Mouse (Mus musculus) kidney, embryonic 15.5 days (tissue): Measurements from ENCODE around the gene Cyp4v3. TPM values are rescaled to one million over a fixed set of nuclear protein-coding genes. Genes with fewer than 3 reads are reported as not detected.

ENCODE experiments used
- ATAC-seq: fragments of 200-750 bp; cut with Nextera tagmentation; replicated peaks from 2 replicates; pipeline ENCODE4 v1.8.0; 2017; ENCODE audit warnings: moderate TSS enrichment; ENCODE audit not compliant: low FRiP score
- H3K27ac ChIP-seq: fragments of 300-500 bp; sonication (generic); 2 replicates; pipeline ENCODE4 v1.5.1; 2015; ENCODE audit warnings: mild to moderate bottlenecking, inconsistent platforms
- H3K27me3 ChIP-seq: fragments of 300-500 bp; sonication (generic); 2 replicates; pipeline ENCODE4 v1.6.1; 2015; ENCODE audit warnings: inconsistent platforms
- H3K36me3 ChIP-seq: fragments of 300-500 bp; sonication (generic); 2 replicates; pipeline ENCODE4 v1.6.1; 2015; ENCODE audit warnings: inconsistent platforms
- H3K4me1 ChIP-seq: fragments of 300-500 bp; sonication (generic); 2 replicates; pipeline ENCODE4 v1.6.1; 2015; ENCODE audit warnings: inconsistent platforms
- H3K4me2 ChIP-seq: fragments of 300-500 bp; sonication (generic); 2 replicates; pipeline ENCODE4 v1.6.1; 2015; ENCODE audit warnings: moderate library complexity, mild to moderate bottlenecking, inconsistent platforms
- H3K4me3 ChIP-seq: fragments of 300-500 bp; sonication (generic); replicated peaks from 2 replicates; pipeline ENCODE4 v1.5.1; 2015; ENCODE audit warnings: mild to moderate bottlenecking, inconsistent platforms
- H3K9ac ChIP-seq: fragments of 300-500 bp; sonication (generic); 2 replicates; pipeline ENCODE4 v1.6.1; 2015; ENCODE audit warnings: mild to moderate bottlenecking, inconsistent platforms
- H3K9me3 ChIP-seq: fragments of 300-500 bp; sonication (generic); replicated peaks from 2 replicates; pipeline ENCODE4 v1.6.1; 2016; ENCODE audit warnings: inconsistent platforms
- WGBS: fragments of 180-500 bp; shearing (Covaris S2); methylation state at CpG from one replicate; pipeline ENCODE4 v1.1.7; 2015; ENCODE audit warnings: mixed read lengths; 5-methylcytosine and 5-hydroxymethylcytosine counted together
- polyA plus RNA-seq: library from polyadenylated mRNA; unstranded; fragments of >200 nt; fragmentation: Nextera tagmentation; extraction: Ambion mirVana; gene quantifications from 2 replicates; pipeline ENCODE4 v1.2.1, GENCODE M21; 2015

Gene Cyp4v3
- polyA plus RNA-seq, 1 experiment from 2014 or later: 1.6 TPM

- Histone ChIP-seq H3K36me3 (no peaks in the 10 kb centered on the region), H3K9ac (no peak overlapping the region), H3K4me3 (no peak overlapping the region), H3K4me2 (no peak overlapping the region), H3K27ac (no peak overlapping the region), H3K4me1 (no peaks in the 10 kb centered on the region), H3K9me3 (no peaks in the 10 kb centered on the region), H3K27me3 (no peaks in the 10 kb centered on the region)
- WGBS: 32% methylated on average over 1 of the region's 1 CpGs
- no peak for ATAC-seq
These were observed 27.5 kb downstream of the Cyp4v3 start for GRCm38 (mm10) chr8:45305479-45305878.

DNA sequence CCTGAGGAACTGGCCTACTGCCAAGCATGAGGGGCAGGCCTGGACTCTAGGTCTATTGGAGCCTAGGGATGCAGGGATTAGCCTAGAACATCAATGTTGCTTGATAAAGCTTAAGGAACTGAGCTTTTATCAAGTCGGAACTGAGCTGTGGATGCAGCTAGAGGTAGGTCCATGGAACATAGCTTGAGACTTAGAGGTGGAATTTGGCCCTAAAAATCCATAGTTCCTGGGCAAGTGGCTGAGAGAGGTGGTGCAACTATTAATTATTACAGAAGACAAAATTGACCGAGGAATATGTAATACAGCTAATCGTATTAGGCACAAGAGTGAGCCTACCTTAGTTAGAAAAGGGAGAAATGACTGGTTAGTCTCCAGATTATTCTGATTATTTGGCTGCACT is 28.7 kb downstream of the Cyp4v3 start:
- Histone ChIP-seq H3K36me3 (no peaks in the 10 kb centered on the region), H3K27ac (no peak overlapping the region), H3K4me3 (no peak overlapping the region), H3K27me3 (no peaks in the 10 kb centered on the region), H3K9ac (no peak overlapping the region), H3K4me2 (no peak overlapping the region), H3K9me3 (no peaks in the 10 kb centered on the region), H3K4me1 (no peaks in the 10 kb centered on the region)
- WGBS: 88% methylated on average over 3 of the region's 3 CpGs
- no peak for ATAC-seq

DNA sequence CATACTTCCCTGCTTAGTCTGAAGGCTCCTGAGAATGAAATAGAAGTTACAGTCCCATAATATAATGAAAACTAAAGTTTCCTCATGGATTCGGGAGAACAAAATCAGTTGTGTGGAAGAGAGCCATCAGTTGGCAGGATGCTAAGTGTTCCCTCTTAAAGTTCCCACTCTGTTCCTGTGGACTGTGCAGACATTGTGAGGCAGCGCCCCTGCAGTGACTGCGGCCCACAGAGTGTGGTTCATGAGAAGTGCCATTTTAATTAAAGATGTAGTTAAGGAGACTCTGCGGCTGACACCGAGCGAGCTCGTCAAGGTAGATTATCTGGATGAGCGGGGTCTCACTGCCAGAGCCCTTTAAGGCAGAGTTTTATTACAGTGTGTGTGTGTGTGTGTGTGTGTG is 30.6 kb downstream of the Cyp4v3 start:
- Histone ChIP-seq H3K27me3 (no peaks in the 10 kb centered on the region), H3K9ac (no peak overlapping the region), H3K4me2 (no peak overlapping the region), H3K4me3 (no peak overlapping the region), H3K27ac (no peak overlapping the region), H3K4me1 (no peaks in the 10 kb centered on the region), H3K9me3 (no peaks in the 10 kb centered on the region), H3K36me3 (no peaks in the 10 kb centered on the region)
- no peak for ATAC-seq
- WGBS: 74% methylated on average over 8 of the region's 8 CpGs

DNA sequence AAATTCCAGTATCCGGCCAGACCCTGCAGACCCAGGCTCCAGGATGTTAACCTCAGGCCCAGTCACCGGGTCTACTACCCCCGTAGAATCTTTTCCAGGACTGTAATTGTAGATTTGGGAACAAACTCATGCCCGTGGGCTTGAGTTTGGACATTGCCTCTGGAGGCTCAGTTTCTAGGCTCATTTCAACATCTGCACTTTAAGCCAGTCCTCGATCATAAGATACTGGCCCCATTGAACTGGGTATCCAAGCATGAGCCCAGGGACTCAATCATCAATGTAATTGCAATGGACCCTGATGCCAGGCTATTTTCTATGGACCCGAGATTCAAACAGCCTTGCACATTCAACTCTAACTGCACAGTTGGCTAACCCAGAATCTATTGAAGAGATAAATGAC is 37.7 kb downstream of the Cyp4v3 start:
- WGBS: 92% methylated on average over 6 of the region's 6 CpGs
- Histone ChIP-seq H3K27me3 (no peaks in the 10 kb centered on the region), H3K4me1 (no peaks in the 10 kb centered on the region), H3K36me3 (no peaks in the 10 kb centered on the region), H3K9ac (no peak overlapping the region), H3K4me3 (no peak overlapping the region), H3K9me3 (no peaks in the 10 kb centered on the region), H3K4me2 (no peak overlapping the region), H3K27ac (no peak overlapping the region)
- no peak for ATAC-seq

GRCm38 (mm10) chr8:45294687-45295086 is 38.3 kb downstream of the Cyp4v3 start, which contains the start of gene Klkb1:
Gene Klkb1 (minus strand): TSS chr8:45294859.
- no peak for ATAC-seq
- no peaks in the 10 kb centered on the region for H3K9me3 ChIP-seq
- H3K9ac ChIP-seq: no peak within 1 kb of the TSS
- no peak within 1 kb of the TSS for H3K27ac ChIP-seq
- no peaks in the 10 kb centered on the region for H3K36me3 ChIP-seq
- H3K4me1 ChIP-seq: no peaks in the 10 kb centered on the region
- WGBS: 86% methylated on average over 7 of the region's 7 CpGs
- H3K27me3 ChIP-seq: no peaks in the 10 kb centered on the region
- H3K4me3 ChIP-seq: no peak within 1 kb of the TSS
- H3K4me2 ChIP-seq: no peak within 1 kb of the TSS

DNA sequence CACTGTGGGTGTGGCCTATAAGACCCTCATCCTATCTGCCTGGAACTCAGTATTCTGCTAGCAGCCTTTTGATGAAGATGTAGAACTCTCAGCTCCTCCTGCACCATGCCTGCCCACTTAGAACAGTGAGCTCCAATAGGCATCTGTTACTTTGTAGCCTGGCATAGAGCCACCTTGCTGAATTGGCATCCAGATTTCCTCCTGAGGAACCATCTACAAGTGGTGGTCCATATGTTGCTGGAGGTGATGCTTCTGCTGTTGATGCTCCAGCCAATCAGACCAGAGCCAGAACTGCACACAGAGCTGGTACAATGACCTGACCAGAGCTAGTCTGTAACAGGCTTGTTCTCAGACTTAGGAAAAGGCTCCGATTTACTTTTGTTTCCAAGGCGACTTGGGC is 41.2 kb downstream of the Cyp4v3 start:
- no peaks in the 10 kb centered on the region for H3K36me3 ChIP-seq
- no peak overlapping the region for H3K9ac ChIP-seq
- no peak overlapping the region for H3K27ac ChIP-seq
- no peaks in the 10 kb centered on the region for H3K27me3 ChIP-seq
- ATAC-seq: no peak
- H3K4me1 ChIP-seq: no peaks in the 10 kb centered on the region
- WGBS: 81% methylated on average over 2 of the region's 2 CpGs
- no peaks in the 10 kb centered on the region for H3K9me3 ChIP-seq
- no peak overlapping the region for H3K4me2 ChIP-seq
- H3K4me3 ChIP-seq: no peak overlapping the region

DNA sequence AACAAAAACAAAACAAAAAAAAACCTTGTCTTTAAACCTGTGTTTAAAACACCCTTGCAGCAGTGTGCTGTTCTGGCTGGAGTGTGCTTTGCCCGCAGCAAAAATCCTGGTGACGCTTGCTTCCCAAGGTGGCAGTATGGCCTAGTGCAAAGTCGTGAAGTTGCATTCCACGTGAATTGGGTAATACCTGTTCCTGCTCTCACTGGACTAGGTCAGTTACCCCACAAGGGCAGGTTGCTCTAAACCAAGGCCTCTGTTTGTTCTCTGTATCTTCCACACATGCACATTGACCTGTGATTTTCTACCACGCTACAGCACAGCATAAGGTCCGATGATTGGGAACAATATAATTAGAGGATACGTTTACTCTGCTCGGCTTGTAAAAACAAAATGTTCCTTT is 51.4 kb downstream of the Cyp4v3 start:
- ATAC-seq: no peak
- Histone ChIP-seq H3K9me3 (no peaks in the 10 kb centered on the region), H3K4me2 (no peak overlapping the region), H3K27me3 (no peaks in the 10 kb centered on the region), H3K4me1 (no peaks in the 10 kb centered on the region), H3K36me3 (no peaks in the 10 kb centered on the region), H3K9ac (no peak overlapping the region), H3K27ac (no peak overlapping the region), H3K4me3 (no peak overlapping the region)
- WGBS: 79% methylated on average over 8 of the region's 8 CpGs

GRCm38 (mm10) chr8:45277453-45277852 is 55.6 kb downstream of the Cyp4v3 start:
- H3K4me1 ChIP-seq: no peaks in the 10 kb centered on the region
- H3K9me3 ChIP-seq: no peaks in the 10 kb centered on the region
- no peak overlapping the region for H3K9ac ChIP-seq
- no peak overlapping the region for H3K27ac ChIP-seq
- no peak for ATAC-seq
- H3K4me2 ChIP-seq: no peak overlapping the region
- H3K36me3 ChIP-seq: no peaks in the 10 kb centered on the region
- no peaks in the 10 kb centered on the region for H3K27me3 ChIP-seq
- H3K4me3 ChIP-seq: no peak overlapping the region
- WGBS: 63% methylated on average over 3 of the region's 3 CpGs

GRCm38 (mm10) chr8:45274317-45274716 is 58.7 kb downstream of the Cyp4v3 start:
- WGBS: 81% methylated on average over 4 of the region's 4 CpGs
- ATAC-seq: no peak
- no peaks in the 10 kb centered on the region for H3K9me3 ChIP-seq
- H3K4me1 ChIP-seq: no peaks in the 10 kb centered on the region
- no peaks in the 10 kb centered on the region for H3K27me3 ChIP-seq
- no peak overlapping the region for H3K4me2 ChIP-seq
- H3K9ac ChIP-seq: no peak overlapping the region
- H3K36me3 ChIP-seq: no peaks in the 10 kb centered on the region
- no peak overlapping the region for H3K27ac ChIP-seq
- no peak overlapping the region for H3K4me3 ChIP-seq

DNA sequence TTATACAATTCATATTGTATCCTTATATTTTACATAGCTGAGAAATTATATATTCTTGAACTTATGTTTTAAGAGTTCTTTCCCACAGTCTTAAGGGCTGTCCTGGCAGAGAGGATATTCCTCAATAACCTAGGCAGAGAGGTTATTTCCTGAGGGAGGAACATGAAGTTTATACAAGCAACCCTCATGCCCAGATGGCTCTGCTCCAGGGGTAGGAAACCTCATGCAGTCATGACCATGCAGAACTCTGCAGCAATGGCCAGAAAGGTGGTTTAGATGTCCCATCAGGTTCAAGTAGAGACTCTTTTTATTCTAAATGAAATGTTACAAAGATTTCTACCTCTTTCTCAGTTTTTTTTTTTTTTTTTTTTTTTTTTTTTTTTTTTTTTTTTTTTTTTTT is 64.0 kb downstream of the Cyp4v3 start:
- H3K27ac ChIP-seq: no peak overlapping the region
- no peaks in the 10 kb centered on the region; the same call in 1 of the 2 replicates for H3K9me3 ChIP-seq
- no peak overlapping the region for H3K4me2 ChIP-seq
- H3K4me3 ChIP-seq: no peak overlapping the region
- H3K4me1 ChIP-seq: no peaks in the 10 kb centered on the region
- H3K27me3 ChIP-seq: no peaks in the 10 kb centered on the region
- H3K9ac ChIP-seq: no peak overlapping the region
- no peaks in the 10 kb centered on the region for H3K36me3 ChIP-seq
- no peak for ATAC-seq

GRCm38 (mm10) chr8:45268485-45268884 is 64.5 kb downstream of the Cyp4v3 start:
- ATAC-seq: no peak
- Histone ChIP-seq H3K9ac (no peak overlapping the region), H3K9me3 (no peaks in the 10 kb centered on the region; the same call in 1 of the 2 replicates), H3K4me3 (no peak overlapping the region), H3K4me2 (no peak overlapping the region), H3K27me3 (no peaks in the 10 kb centered on the region), H3K4me1 (no peaks in the 10 kb centered on the region), H3K27ac (no peak overlapping the region), H3K36me3 (no peaks in the 10 kb centered on the region)

- Histone ChIP-seq H3K27me3 (no peaks in the 10 kb centered on the region), H3K4me2 (no peak overlapping the region), H3K4me1 (no peaks in the 10 kb centered on the region), H3K4me3 (no peak overlapping the region), H3K27ac (no peak overlapping the region), H3K9me3 (no peaks in the 10 kb centered on the region; the same call in 1 of the 2 replicates), H3K9ac (no peak overlapping the region), H3K36me3 (no peaks in the 10 kb centered on the region)
- no peak for ATAC-seq
- WGBS: 75% methylated on average over 4 of the region's 4 CpGs
These were observed 65.2 kb downstream of the Cyp4v3 start for GRCm38 (mm10) chr8:45267611-45268391.

- WGBS: 80% methylated on average over 8 of the region's 8 CpGs
These were observed 66.0 kb downstream of the Cyp4v3 start for GRCm38 (mm10) chr8:45266993-45267392.

More at GRCm38 (mm10) chr8:45266993-45267392, 66.0 kb downstream of the Cyp4v3 start:
- ATAC-seq: no peak
- Histone ChIP-seq H3K4me1 (no peaks in the 10 kb centered on the region), H3K27ac (no peak overlapping the region), H3K9ac (no peak overlapping the region), H3K36me3 (no peaks in the 10 kb centered on the region), H3K9me3 (no peaks in the 10 kb centered on the region; the same call in 1 of the 2 replicates), H3K4me3 (no peak overlapping the region), H3K4me2 (no peak overlapping the region), H3K27me3 (no peaks in the 10 kb centered on the region)
